Mouse (Mus musculus) E14TG2a.4 (cell line): ENCODE data around the gene Rad9a.

Experiments used
- CTCF ChIP-seq: conservative IDR thresholded peaks from 2 replicates; pipeline ENCODE4 v1.5.1; 2014; ENCODE audit warnings: low read length
- NANOG ChIP-seq: IDR thresholded peaks from 2 replicates; pipeline ENCODE4 v1.6.1; 2014; ENCODE audit warnings: borderline replicate concordance, low read length, mixed read lengths
- POU5F1 ChIP-seq: IDR thresholded peaks from 2 replicates; pipeline ENCODE4 v1.6.1; 2014; ENCODE audit warnings: low read length, borderline replicate concordance

GRCm38 (mm10) chr19:4232651-4233050 is 31.2 kb upstream of the Rad9a start:
- TF ChIP-seq CTCF = no peak
- TF ChIP-seq POU5F1 = no peak
- no peak for TF ChIP-seq NANOG
